Comparison of ENCODE assay signal across 14 mouse cellular contexts in the genomic region with DNA sequence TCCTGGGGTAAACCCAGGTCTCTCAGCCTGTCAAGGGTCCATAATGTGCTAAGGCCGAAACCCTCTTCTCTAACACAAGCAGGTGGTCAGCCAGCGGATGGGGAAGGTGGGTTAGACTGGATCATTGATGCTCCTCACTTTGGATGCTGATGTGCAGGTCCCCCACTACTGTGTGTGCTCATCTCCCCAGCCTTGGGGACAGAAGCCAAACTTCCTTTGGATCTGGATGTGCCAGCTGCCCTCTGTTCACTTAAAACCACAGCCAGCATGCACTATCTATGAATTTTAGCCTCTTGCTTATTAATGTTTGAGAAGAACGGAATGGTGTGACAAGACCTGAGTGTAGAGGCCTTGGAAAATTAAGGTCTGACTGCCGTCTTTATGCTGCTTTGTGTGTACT.
DNase-seq lines count a peak whose midpoint lies in the region.
"Had no signal": no experiment of that assay in that cellular context is flagged by ENCODE, and none has a peak within 500 bp of the region (broad histone marks: within the 10 kb centered on the region; RNA-seq: fewer than 3 reads in every experiment).

No protein-coding gene starts in this region.

- DNase-seq in adrenal gland, adult 2 months: peak; percentile 65
- no peak for DNase-seq in adrenal gland, adult 18-20 months (ENCODE audit: low spot score in 2 of 2)
- peak; percentile 50 to 65 for DNase-seq in adrenal gland, postnatal 36 days
- DNase-seq in adrenal gland, postnatal 10 days: no peak
- peak; percentile 33 for DNase-seq in testis, postnatal 10 days (ENCODE audit: low spot score)
- no peak for DNase-seq in testis, postnatal 14 days (ENCODE audit: low spot score)
- DNase-seq: adrenal gland, adult 8-10 months; cerebellum, adult 11 months; cerebellum, adult 18-20 months; cerebellum, adult 8-10 months; cerebellum, adult 9-11 months; cerebellum, postnatal 14 days; cerebellum, postnatal 36 days; embryo, embryonic 11 days had no signal

Comparison
In these comparisons a context has a peak if more than half of its experiments do, and no peak if none do; other contexts are left out.
1. DNase-seq: peak in adrenal gland, adult 2 months (single experiment), adrenal gland, postnatal 36 days (2 of 2) and testis, postnatal 10 days (single experiment); none in adrenal gland, adult 18-20 months (0 of 2), adrenal gland, postnatal 10 days (single experiment) and testis, postnatal 14 days (single experiment).